Mouse (Mus musculus): ENCODE results near the gene Il2ra.

- TF ChIP-seq POLR2A (IDR thresholded peaks at IDR 0.05; ENCODE audit: control insufficient read depth, extremely low read depth, insufficient read depth, low read length, poor library complexity): no peak
- no peak for TF ChIP-seq CTCF (IDR thresholded peaks at IDR 0.05; ENCODE audit: borderline replicate concordance, control insufficient read depth, extremely low read depth, insufficient read depth, low read length, poor library complexity)
Measured at GRCm38 (mm10) chr2:11635471-11636137, 7.0 kb upstream of the Il2ra start.
